Mouse (Mus musculus) liver, adult 2 months (tissue): ENCODE results near the gene Ydjc. TPM values are rescaled to one million over a fixed set of nuclear protein-coding genes. Genes with fewer than 3 reads are reported as not detected.

Experiments
- DNase-seq: peaks from one replicate; pipeline ENCODE4 v3.0.0-alpha.2; 2011; ENCODE audit warnings: low read depth, low spot score; ENCODE audit errors: extremely low read depth
- H3K27ac ChIP-seq: fragments of 200-500 bp; replicated peaks from 2 replicates; pipeline ENCODE4 v1.5.1; 2012; ENCODE audit warnings: low read depth, mild to moderate bottlenecking, control low read depth, inconsistent platforms, low read length; ENCODE audit not compliant: insufficient read depth
- H3K27me3 ChIP-seq: fragments of 200-500 bp; 2 replicates; pipeline ENCODE4 v1.6.1; 2012; ENCODE audit warnings: mild to moderate bottlenecking, moderate library complexity, low read length, inconsistent platforms; ENCODE audit not compliant: control insufficient read depth, insufficient read depth
- H3K36me3 ChIP-seq: fragments of 200-500 bp; 2 replicates; pipeline ENCODE4 v1.6.1; 2012; ENCODE audit warnings: low read length, inconsistent platforms; ENCODE audit not compliant: control insufficient read depth, insufficient read depth
- H3K4me1 ChIP-seq: fragments of 200-500 bp; 2 replicates; pipeline ENCODE4 v1.6.1; 2011; ENCODE audit warnings: low read length; ENCODE audit not compliant: control insufficient read depth, insufficient read depth
- H3K4me3 ChIP-seq: fragments of 200-500 bp; 2 replicates; pipeline ENCODE4 v1.5.1; 2011; ENCODE audit warnings: low read depth, mild to moderate bottlenecking, control low read depth, low read length, moderate library complexity; ENCODE audit not compliant: insufficient read depth
- H3K79me2 ChIP-seq: fragments of 200-500 bp; 2 replicates; pipeline ENCODE4 v1.6.1; 2012; ENCODE audit warnings: inconsistent platforms, mild to moderate bottlenecking, low read length, moderate library complexity; ENCODE audit not compliant: control insufficient read depth, insufficient read depth
- H3K9ac ChIP-seq: fragments of 200-500 bp; 2 replicates; pipeline ENCODE4 v1.6.1; 2012; ENCODE audit warnings: low read depth, mild to moderate bottlenecking, control low read depth, inconsistent platforms, low read length
- CTCF ChIP-seq: fragments of 200-500 bp; IDR thresholded peaks from 2 replicates; pipeline ENCODE4 v1.5.1; 2011; ENCODE audit warnings: low read depth, low read length, control low read depth
- POLR2A ChIP-seq: fragments of 200-500 bp; IDR thresholded peaks from 2 replicates; pipeline ENCODE4 v1.6.1; 2011; ENCODE audit warnings: low read length, control low read depth; ENCODE audit not compliant: insufficient read depth; ENCODE audit errors: extremely low read depth
- WGBS: fragments of 180-500 bp; shearing (Covaris S2); methylation state at CpG from one replicate; pipeline ENCODE4 v1.1.7; 2018; 5-methylcytosine and 5-hydroxymethylcytosine counted together
- polyA plus RNA-seq: library from polyadenylated mRNA; depleted of rRNA; stranded (reverse); fragments of >200 nt; gene quantifications from 2 replicates; pipeline ENCODE4 v1.2.3, GENCODE M21; 2012
- total RNA-seq: library from RNA; depleted of rRNA; stranded (reverse); fragments of >200 nt; gene quantifications from 2 replicates; pipeline ENCODE4 v1.2.3, GENCODE M21; 2014

Gene Ydjc
- total and polyA plus RNA-seq, 2 experiments, result 0.28 to 0.48 TPM

DNA sequence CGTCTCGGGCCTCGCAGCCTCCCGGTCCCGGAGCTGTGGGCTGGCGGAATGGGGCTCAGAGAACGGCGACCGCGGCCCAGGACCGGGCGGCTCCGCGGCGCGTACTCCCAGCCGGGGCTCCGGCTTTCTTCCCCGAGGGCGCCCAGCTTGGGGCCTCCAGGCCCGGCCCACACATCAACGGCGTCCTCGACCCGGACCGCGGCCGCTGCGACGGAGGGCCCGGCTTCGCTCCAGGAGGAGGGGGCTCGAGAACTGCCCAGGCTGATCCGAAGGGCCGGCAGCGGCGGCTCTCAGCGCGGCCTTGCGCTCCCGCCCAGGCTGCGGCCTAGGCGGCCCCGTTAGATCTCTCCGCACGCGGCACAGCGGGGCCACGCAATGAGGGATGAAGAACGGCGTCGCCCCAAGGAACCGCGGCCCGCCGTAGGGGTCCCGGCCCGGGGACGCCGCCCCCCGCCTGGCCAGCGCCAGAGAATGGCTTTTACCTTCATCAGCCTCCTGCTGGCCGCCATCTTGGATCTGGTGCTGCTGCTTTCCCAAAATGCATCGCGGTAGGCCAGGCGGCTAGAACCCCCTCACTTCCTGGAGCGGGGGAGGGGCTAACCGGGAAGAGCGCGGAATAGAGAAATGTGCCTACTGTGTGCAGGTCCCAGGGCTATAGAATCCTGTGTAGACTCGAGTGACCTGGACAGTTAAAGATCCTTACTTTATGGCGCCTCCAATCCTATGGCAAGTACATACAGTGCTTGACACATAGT, 56.7 kb downstream of the Ydjc start:
- Histone ChIP-seq H3K4me3 (peak overlapping the region; percentile 88), H3K79me2 (peaks cover 27% of the 10 kb centered on the region; the same call in 1 of the 2 replicates), H3K36me3 (no peaks in the 10 kb centered on the region), H3K27ac (peak overlapping the region; percentile 54), H3K4me1 (peaks cover 7% of the 10 kb centered on the region), H3K9ac (peak overlapping the region; percentile 96), H3K27me3 (no peaks in the 10 kb centered on the region)
- under 1% methylated on average over 72 of the region's 72 CpGs for WGBS
- peak; percentile 70 for DNase-seq
- TF ChIP-seq CTCF (no peak), POLR2A (no peak)

DNA sequence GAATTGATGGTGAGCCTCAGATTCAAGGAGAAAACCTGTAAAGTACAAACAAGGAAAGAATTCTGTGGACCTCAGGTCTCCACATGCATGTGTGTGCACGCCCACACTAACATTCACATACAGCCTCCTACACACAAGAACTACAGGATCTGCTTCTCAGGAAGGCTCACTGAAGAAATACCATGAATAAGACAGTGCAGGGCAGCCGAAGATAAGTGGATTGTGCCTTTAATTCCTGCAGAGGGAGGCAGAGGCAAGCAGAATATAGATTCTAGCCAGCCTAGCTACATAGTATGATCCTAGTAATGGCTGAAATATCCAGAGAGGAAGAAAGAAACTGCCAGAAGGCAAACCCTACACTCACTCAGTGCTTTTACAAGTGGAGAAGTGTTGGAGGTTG, 57.6 kb downstream of the Ydjc start:
- Histone ChIP-seq H3K36me3 (no peaks in the 10 kb centered on the region), H3K79me2 (peaks cover 23% of the 10 kb centered on the region; the same call in 1 of the 2 replicates), H3K4me1 (peaks cover 7% of the 10 kb centered on the region), H3K4me3 (no peak overlapping the region), H3K9ac (no peak overlapping the region), H3K27ac (no peak overlapping the region), H3K27me3 (no peaks in the 10 kb centered on the region)
- TF ChIP-seq CTCF, result no peak
- TF ChIP-seq POLR2A, result no peak
- WGBS, result 88% methylated on average over 2 of the region's 2 CpGs
- no peak for DNase-seq

GRCm38 (mm10) chr16:17202549-17202948, 58.1 kb downstream of the Ydjc start, which contains the start of gene Ube2l3:
Ube2l3 (minus strand) TSS chr16:17202649.
- TF ChIP-seq CTCF, result no peak
- TF ChIP-seq POLR2A, result no peak
- H3K79me2 ChIP-seq, result peaks cover 22% of the 10 kb centered on the region; the same call in 1 of the 2 replicates
- H3K27me3 ChIP-seq, result no peaks in the 10 kb centered on the region
- 94% methylated on average over 1 of the region's 1 CpGs for WGBS
- peaks cover 7% of the 10 kb centered on the region for H3K4me1 ChIP-seq
- no peaks in the 10 kb centered on the region for H3K36me3 ChIP-seq
- no peak within 1 kb of the TSS for H3K27ac ChIP-seq
- H3K9ac ChIP-seq, result no peak within 1 kb of the TSS
- no peak for DNase-seq
- peak within 1 kb of the TSS; percentile 88 for H3K4me3 ChIP-seq

DNA sequence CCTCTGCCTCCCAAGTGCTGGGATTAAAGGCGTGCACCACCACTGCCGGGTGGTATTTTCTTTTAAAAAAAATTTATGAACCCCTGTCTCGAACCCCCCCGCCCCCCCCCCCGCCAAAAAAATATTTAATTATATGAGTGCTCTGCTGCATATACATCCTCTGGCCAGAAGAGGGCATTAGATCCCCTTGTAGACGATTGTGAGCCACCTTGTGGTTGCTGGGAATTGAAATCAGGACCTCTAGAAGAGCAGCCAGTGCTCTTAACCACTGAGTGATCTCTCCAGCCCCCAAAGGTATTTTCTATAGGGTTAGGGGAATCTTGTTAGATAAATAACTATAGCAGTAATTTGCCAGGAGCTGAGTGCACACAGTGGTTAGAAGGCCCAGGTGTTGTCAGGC, 60.6 kb downstream of the Ydjc start:
- Histone ChIP-seq H3K9ac (no peak overlapping the region), H3K79me2 (peaks cover 13% of the 10 kb centered on the region; the same call in 1 of the 2 replicates), H3K4me3 (no peak overlapping the region), H3K4me1 (peaks cover 1% of the 10 kb centered on the region), H3K27ac (no peak overlapping the region), H3K27me3 (peaks cover 4% of the 10 kb centered on the region; the same call in 1 of the 2 replicates), H3K36me3 (no peaks in the 10 kb centered on the region)
- DNase-seq, result peak; percentile 54
- WGBS, result 4% methylated on average over 6 of the region's 6 CpGs
- peak; percentile 47 for TF ChIP-seq CTCF
- no peak for TF ChIP-seq POLR2A

DNA sequence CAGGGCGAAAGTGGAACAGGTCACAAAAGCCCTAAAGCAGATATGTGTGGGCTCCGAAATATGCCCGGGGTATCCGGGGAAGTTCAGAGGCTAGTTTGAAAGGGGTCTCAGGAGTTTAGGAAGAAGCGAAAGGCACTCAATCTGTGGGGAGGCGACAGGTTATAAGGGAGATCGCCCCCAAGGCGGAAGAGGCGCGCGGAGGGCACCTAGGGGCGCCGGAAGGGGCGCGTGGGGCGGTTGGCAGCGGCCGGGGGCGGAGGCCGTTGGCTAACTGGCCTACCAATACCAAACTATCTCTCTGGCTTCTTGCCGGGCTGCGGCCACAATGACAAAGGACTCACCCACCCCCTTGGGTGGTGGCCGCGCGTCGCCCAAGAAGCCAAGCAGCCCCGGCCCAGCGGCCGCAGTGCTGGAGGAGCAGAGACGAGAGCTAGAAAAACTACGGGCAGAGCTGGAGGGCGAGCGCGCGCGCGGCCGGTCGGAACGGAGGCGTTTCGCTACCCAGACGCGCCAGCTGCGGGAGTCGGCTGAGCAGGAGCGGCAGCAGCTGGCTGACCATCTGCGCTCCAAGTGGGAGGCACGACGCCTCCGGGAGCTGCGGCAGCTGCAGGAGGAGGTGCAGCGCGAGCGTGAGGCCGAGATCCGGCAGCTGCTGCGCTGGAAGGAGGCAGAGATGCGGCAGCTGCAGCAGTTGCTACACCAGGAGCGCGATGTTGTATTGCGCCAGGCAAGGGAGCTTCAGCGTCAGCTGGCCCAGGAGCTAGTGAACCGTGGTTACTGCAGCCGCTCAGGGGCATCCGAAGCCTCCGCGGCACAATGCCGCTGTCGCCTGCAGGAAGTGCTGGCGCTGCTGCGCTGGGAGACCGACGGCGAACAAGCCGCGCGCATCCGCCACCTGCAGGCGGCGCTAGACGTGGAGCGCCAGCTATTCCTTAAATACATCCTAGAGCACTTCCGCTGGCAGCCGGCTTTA, 64.3 kb downstream of the Ydjc start, which contains the start of gene Rimbp3:
Rimbp3 (plus strand) TSS at position 215 of the 973 bp plus-strand sequence.
- peaks cover 4% of the 10 kb centered on the region; the same call in 1 of the 2 replicates for H3K27me3 ChIP-seq
- H3K79me2 ChIP-seq, result no peaks in the 10 kb centered on the region
- peaks cover 2% of the 10 kb centered on the region for H3K4me1 ChIP-seq
- no peaks in the 10 kb centered on the region for H3K36me3 ChIP-seq
- peak within 1 kb of the TSS; percentile 54 for H3K9ac ChIP-seq
- no peak within 1 kb of the TSS for H3K27ac ChIP-seq
- TF ChIP-seq POLR2A (no peak), CTCF (peak; percentile 92)
- WGBS, result 2% methylated on average over 85 of the region's 85 CpGs
- DNase-seq, result peak; percentile 62
- peak within 1 kb of the TSS; percentile 61 for H3K4me3 ChIP-seq
